Mouse (Mus musculus) E14TG2a.4 (cell line): ENCODE data around the gene Tbpl1.

Experiments used
- CTCF ChIP-seq: conservative IDR thresholded peaks from 2 replicates; pipeline ENCODE4 v1.5.1; 2014; ENCODE audit warnings: low read length
- POU5F1 ChIP-seq: IDR thresholded peaks from 2 replicates; pipeline ENCODE4 v1.6.1; 2014; ENCODE audit warnings: low read length, borderline replicate concordance

GRCm38 (mm10) chr10:22777939-22778338, 46.2 kb upstream of the Tbpl1 start:
- TF ChIP-seq CTCF (peak; percentile 25; the same call in 1 of the 2 replicates), POU5F1 (no peak)
